Mouse (Mus musculus) neural tube, embryonic 11.5 days (tissue): ENCODE measurements around the gene Duxbl3. TPM values are rescaled to one million over a fixed set of nuclear protein-coding genes. Genes with fewer than 3 reads are reported as not detected.
"Not testable (repeated sequence)": the region's sequence is repeated elsewhere in the genome, so short reads cannot be mapped to it uniquely, and the experiment has no call there.

ENCODE experiments used
- ATAC-seq: fragments of 200-750 bp; cut with Nextera tagmentation; 2 replicates; pipeline ENCODE4 v1.8.0; 2017; ENCODE audit warnings: moderate number of reproducible peaks, mild to moderate bottlenecking, moderate TSS enrichment, moderate library complexity; ENCODE audit not compliant: insufficient read depth, low FRiP score, low TSS enrichment
- DNase-seq: peaks from one replicate; pipeline ENCODE4 v3.0.0-alpha.2; 2015; ENCODE audit warnings: low spot score
- H3K27ac ChIP-seq: fragments of 300-500 bp; sonication (generic); 2 replicates; pipeline ENCODE4 v1.5.1; 2014; ENCODE audit warnings: low read depth, mild to moderate bottlenecking, low read length
- H3K27me3 ChIP-seq: fragments of 300-500 bp; sonication (generic); 2 replicates; pipeline ENCODE4 v1.6.1; 2014; ENCODE audit warnings: mild to moderate bottlenecking, low read length, mixed read lengths; ENCODE audit not compliant: control insufficient read depth, insufficient read depth
- H3K36me3 ChIP-seq: fragments of 300-500 bp; sonication (generic); 2 replicates; pipeline ENCODE4 v1.6.1; 2014; ENCODE audit warnings: mild to moderate bottlenecking, low read length, moderate library complexity, mixed read lengths; ENCODE audit not compliant: control insufficient read depth, insufficient read depth
- H3K4me1 ChIP-seq: fragments of 300-500 bp; sonication (generic); 2 replicates; pipeline ENCODE4 v1.6.1; 2014; ENCODE audit warnings: low read length, mixed read lengths; ENCODE audit not compliant: control insufficient read depth, insufficient read depth
- H3K4me2 ChIP-seq: fragments of 300-500 bp; sonication (generic); 2 replicates; pipeline ENCODE4 v1.6.1; 2014; ENCODE audit warnings: low read depth, mild to moderate bottlenecking, moderate library complexity
- H3K4me3 ChIP-seq: fragments of 300-500 bp; sonication (generic); 2 replicates; pipeline ENCODE4 v1.5.1; 2014; ENCODE audit warnings: low read depth, low read length
- H3K9ac ChIP-seq: fragments of 300-500 bp; sonication (generic); 2 replicates; pipeline ENCODE4 v1.6.1; 2014; ENCODE audit warnings: mild to moderate bottlenecking, low read length
- H3K9me3 ChIP-seq: fragments of 300-500 bp; sonication (generic); 2 replicates; pipeline ENCODE4 v1.6.1; 2016; ENCODE audit warnings: low read length; ENCODE audit not compliant: control insufficient read depth
- WGBS: fragments of 180-500 bp; shearing (Covaris S2); extraction: QIAGEN DNeasy Blood & Tissue Kit; methylation state at CpG from one replicate; pipeline ENCODE4 v1.1.7; 2014; 5-methylcytosine and 5-hydroxymethylcytosine counted together
- polyA plus RNA-seq: library from polyadenylated mRNA; unstranded; fragments of >200 nt; fragmentation: Nextera tagmentation; extraction: Ambion mirVana; gene quantifications from 2 replicates; pipeline ENCODE4 v1.2.1, GENCODE M21; 2014

Gene Duxbl3
- polyA plus RNA-seq: 0.62 and 6.6 TPM in 2 replicates

- not testable (repeated sequence) for H3K4me1 ChIP-seq, H3K4me3 ChIP-seq, H3K27ac ChIP-seq, DNase-seq, H3K9ac ChIP-seq, H3K27me3 ChIP-seq, H3K4me2 ChIP-seq, H3K36me3 ChIP-seq, H3K9me3 ChIP-seq
- peak; percentile 77 for ATAC-seq
- WGBS: no CpG with 5 or more reads among the region's 25 CpGs
Measured at GRCm38 (mm10) chr14:26257756-26258617, at the start of gene Duxbl3. Duxbl3 (plus strand) TSS chr14:26257962.

- WGBS: no CpG with 5 or more reads among the region's 5 CpGs
- H3K4me3 ChIP-seq, DNase-seq, H3K9ac ChIP-seq, H3K4me1 ChIP-seq, H3K9me3 ChIP-seq, H3K27ac ChIP-seq, ATAC-seq, H3K36me3 ChIP-seq, H3K27me3 ChIP-seq, H3K4me2 ChIP-seq: not testable (repeated sequence)
Measured at GRCm38 (mm10) chr14:26216233-26217000, 41.3 kb upstream of the Duxbl3 start.

- not testable (repeated sequence) for H3K4me3 ChIP-seq, H3K36me3 ChIP-seq, H3K9ac ChIP-seq, ATAC-seq, H3K27me3 ChIP-seq, H3K4me1 ChIP-seq, H3K9me3 ChIP-seq, H3K4me2 ChIP-seq, DNase-seq, H3K27ac ChIP-seq
- WGBS: no CpG with 5 or more reads among the region's 2 CpGs
Measured at GRCm38 (mm10) chr14:26237183-26237582, 20.6 kb upstream of the Duxbl3 start.

DNA sequence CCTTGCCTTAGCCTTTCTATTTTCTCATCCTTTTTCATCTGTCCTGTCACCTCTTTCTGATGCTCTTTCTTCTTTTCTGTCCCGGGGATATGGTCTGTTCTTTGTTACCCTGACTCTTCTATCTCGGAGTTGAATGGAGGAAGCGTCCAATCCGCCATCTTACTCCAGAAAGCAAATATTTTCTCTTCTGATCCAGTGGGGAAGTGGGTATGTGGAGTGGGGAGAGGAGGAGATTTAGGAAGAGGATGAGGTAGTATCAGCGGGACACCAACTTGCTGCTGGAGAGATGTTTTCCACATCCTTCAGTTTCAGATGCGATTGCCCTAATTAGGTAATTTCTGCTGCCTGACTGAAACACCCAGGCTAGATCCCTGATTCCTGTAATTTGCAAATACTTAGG lies 967 bp downstream of the Duxbl3 start:
- not testable (repeated sequence) for H3K4me1 ChIP-seq, H3K27me3 ChIP-seq, H3K36me3 ChIP-seq, H3K4me3 ChIP-seq, H3K9ac ChIP-seq, ATAC-seq, H3K9me3 ChIP-seq, DNase-seq, H3K27ac ChIP-seq, H3K4me2 ChIP-seq
- no CpG with 5 or more reads among the region's 6 CpGs for WGBS

DNA sequence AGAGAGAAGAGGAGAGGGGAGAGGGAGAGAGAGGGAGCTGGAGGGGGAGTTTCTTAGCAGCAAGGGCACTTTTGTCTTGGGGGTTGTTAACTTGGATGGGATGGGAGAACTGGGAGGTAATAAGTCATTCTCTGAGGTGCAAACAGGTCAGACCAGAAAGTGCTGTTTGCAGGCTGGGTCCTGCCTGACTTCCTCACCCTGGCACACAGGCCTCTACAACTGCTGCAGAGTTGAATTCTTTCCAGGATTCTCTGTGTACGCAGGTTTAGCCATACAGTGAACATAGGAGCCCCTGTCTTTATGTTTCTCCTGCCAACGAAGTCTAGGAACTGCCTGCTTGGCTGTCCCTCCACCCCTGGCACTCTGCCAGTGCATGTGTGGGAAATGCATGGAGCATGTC lies 29.0 kb downstream of the Duxbl3 start:
- not testable (repeated sequence) for H3K27me3 ChIP-seq, DNase-seq, H3K4me2 ChIP-seq, H3K27ac ChIP-seq, H3K4me3 ChIP-seq, H3K4me1 ChIP-seq, H3K36me3 ChIP-seq, ATAC-seq, H3K9me3 ChIP-seq, H3K9ac ChIP-seq
- no CpG with 5 or more reads among the region's 2 CpGs for WGBS

- H3K4me1 ChIP-seq: no peaks in the 10 kb centered on the region
- H3K27ac ChIP-seq: no peak overlapping the region
- ATAC-seq (no peak), DNase-seq (no peak)
- no peak overlapping the region for H3K4me2 ChIP-seq
- 100% methylated on average over 1 of the region's 1 CpGs for WGBS
- H3K9me3 ChIP-seq: no peaks in the 10 kb centered on the region
- no peaks in the 10 kb centered on the region for H3K36me3 ChIP-seq
- no peaks in the 10 kb centered on the region for H3K27me3 ChIP-seq
- H3K9ac ChIP-seq: no peak overlapping the region
- H3K4me3 ChIP-seq: no peak overlapping the region
Measured at GRCm38 (mm10) chr14:26293859-26294258, 36.1 kb downstream of the Duxbl3 start.

GRCm38 (mm10) chr14:26297055-26297454 lies 39.3 kb downstream of the Duxbl3 start:
- H3K36me3 ChIP-seq: no peaks in the 10 kb centered on the region
- no peak overlapping the region for H3K27ac ChIP-seq
- no peaks in the 10 kb centered on the region for H3K4me1 ChIP-seq
- H3K9ac ChIP-seq: no peak overlapping the region
- H3K27me3 ChIP-seq: no peaks in the 10 kb centered on the region
- 83% methylated on average over 4 of the region's 4 CpGs for WGBS
- H3K4me3 ChIP-seq: no peak overlapping the region
- H3K4me2 ChIP-seq: no peak overlapping the region
- no peaks in the 10 kb centered on the region for H3K9me3 ChIP-seq
- no peak for DNase-seq
- no peak for ATAC-seq

GRCm38 (mm10) chr14:26297484-26297883 lies 39.7 kb downstream of the Duxbl3 start:
- Histone ChIP-seq H3K4me1 (no peaks in the 10 kb centered on the region), H3K9me3 (no peaks in the 10 kb centered on the region), H3K27ac (no peak overlapping the region), H3K27me3 (no peaks in the 10 kb centered on the region), H3K4me2 (no peak overlapping the region), H3K9ac (no peak overlapping the region), H3K36me3 (no peaks in the 10 kb centered on the region), H3K4me3 (no peak overlapping the region)
- no peak for DNase-seq
- ATAC-seq: no peak
- WGBS: 84% methylated on average over 5 of the region's 5 CpGs
